Mouse (Mus musculus): ENCODE measurements around the gene Elovl7. TPM values are rescaled to one million over a fixed set of nuclear protein-coding genes. Genes with fewer than 3 reads are reported as not detected.

Elovl7 gene
- polyA plus RNA-seq, 1 experiment, result 20.9 TPM

GRCm38 (mm10) chr13:108325871-108326270 lies 111.7 kb downstream of the Elovl7 start:
- TF ChIP-seq POLR2A (IDR thresholded peaks at IDR 0.05; ENCODE audit: low read depth, low read length) (no peak), CTCF (conservative IDR thresholded peaks at IDR 0.05; ENCODE audit: insufficient read depth, insufficient read length, low read depth, low read length) (no peak)
- H3K27ac ChIP-seq (ENCODE audit: insufficient read depth, low read depth, low read length), result peak overlapping the region; percentile 80
- 35% methylated on average over 5 of the region's 5 CpGs for WGBS

GRCm38 (mm10) chr13:108326351-108326750 lies 112.1 kb downstream of the Elovl7 start:
- no peak for TF ChIP-seq POLR2A (IDR thresholded peaks at IDR 0.05; ENCODE audit: low read depth, low read length)
- no peak for TF ChIP-seq CTCF (conservative IDR thresholded peaks at IDR 0.05; ENCODE audit: insufficient read depth, insufficient read length, low read depth, low read length)
- peak overlapping the region; percentile 80 for H3K27ac ChIP-seq (ENCODE audit: insufficient read depth, low read depth, low read length)
- peak; percentile 94 for DNase-seq

More at GRCm38 (mm10) chr13:108325871-108326270, 111.7 kb downstream of the Elovl7 start:
- Histone ChIP-seq H3K27me3 (replicated peaks; ENCODE audit: control insufficient read depth, insufficient read depth, low read length) (no peaks in the 10 kb centered on the region), H3K36me3 (ENCODE audit: control insufficient read depth, insufficient read depth, low read length) (no peaks in the 10 kb centered on the region), H3K4me1 (ENCODE audit: control insufficient read depth, insufficient read depth, low read length) (peaks cover 27% of the 10 kb centered on the region), H3K4me3 (ENCODE audit: insufficient read depth, low read depth, low read length) (no peak overlapping the region)
- DNase-seq, result peak; percentile 89

GRCm38 (mm10) chr13:108327047-108327446 lies 112.8 kb downstream of the Elovl7 start:
- Histone ChIP-seq H3K36me3 (ENCODE audit: control insufficient read depth, insufficient read depth, low read length) (no peaks in the 10 kb centered on the region), H3K27me3 (replicated peaks; ENCODE audit: control insufficient read depth, insufficient read depth, low read length) (no peaks in the 10 kb centered on the region), H3K4me3 (ENCODE audit: insufficient read depth, low read depth, low read length) (peak overlapping the region; percentile 32), H3K27ac (ENCODE audit: insufficient read depth, low read depth, low read length) (peak overlapping the region; percentile 79), H3K4me1 (ENCODE audit: control insufficient read depth, insufficient read depth, low read length) (peaks cover 27% of the 10 kb centered on the region)
- WGBS, result 67% methylated on average over 7 of the region's 7 CpGs
- TF ChIP-seq CTCF (conservative IDR thresholded peaks at IDR 0.05; ENCODE audit: insufficient read depth, insufficient read length, low read depth, low read length), result no peak
- TF ChIP-seq POLR2A (IDR thresholded peaks at IDR 0.05; ENCODE audit: low read depth, low read length), result no peak
- DNase-seq, result no peak

More at GRCm38 (mm10) chr13:108326351-108326750, 112.1 kb downstream of the Elovl7 start:
- Histone ChIP-seq H3K36me3 (ENCODE audit: control insufficient read depth, insufficient read depth, low read length) (no peaks in the 10 kb centered on the region), H3K27me3 (replicated peaks; ENCODE audit: control insufficient read depth, insufficient read depth, low read length) (no peaks in the 10 kb centered on the region), H3K4me3 (ENCODE audit: insufficient read depth, low read depth, low read length) (peak overlapping the region; percentile 7), H3K4me1 (ENCODE audit: control insufficient read depth, insufficient read depth, low read length) (peaks cover 27% of the 10 kb centered on the region)
- WGBS, result 40% methylated on average over 10 of the region's 10 CpGs

- no peak for DNase-seq
- H3K4me3 ChIP-seq (ENCODE audit: insufficient read depth, low read depth, low read length), result no peak overlapping the region
- TF ChIP-seq CTCF (conservative IDR thresholded peaks at IDR 0.05; ENCODE audit: insufficient read depth, insufficient read length, low read depth, low read length) (no peak), POLR2A (IDR thresholded peaks at IDR 0.05; ENCODE audit: low read depth, low read length) (no peak)
- H3K27ac ChIP-seq (ENCODE audit: insufficient read depth, low read depth, low read length), result no peak overlapping the region
- 81% methylated on average over 21 of the region's 21 CpGs for WGBS
- no peaks in the 10 kb centered on the region for H3K27me3 ChIP-seq (replicated peaks; ENCODE audit: control insufficient read depth, insufficient read depth, low read length)
- no peaks in the 10 kb centered on the region for H3K36me3 ChIP-seq (ENCODE audit: control insufficient read depth, insufficient read depth, low read length)
- H3K4me1 ChIP-seq (ENCODE audit: control insufficient read depth, insufficient read depth, low read length), result peaks cover 23% of the 10 kb centered on the region
Measured at GRCm38 (mm10) chr13:108328406-108329180, 114.4 kb downstream of the Elovl7 start.

DNA sequence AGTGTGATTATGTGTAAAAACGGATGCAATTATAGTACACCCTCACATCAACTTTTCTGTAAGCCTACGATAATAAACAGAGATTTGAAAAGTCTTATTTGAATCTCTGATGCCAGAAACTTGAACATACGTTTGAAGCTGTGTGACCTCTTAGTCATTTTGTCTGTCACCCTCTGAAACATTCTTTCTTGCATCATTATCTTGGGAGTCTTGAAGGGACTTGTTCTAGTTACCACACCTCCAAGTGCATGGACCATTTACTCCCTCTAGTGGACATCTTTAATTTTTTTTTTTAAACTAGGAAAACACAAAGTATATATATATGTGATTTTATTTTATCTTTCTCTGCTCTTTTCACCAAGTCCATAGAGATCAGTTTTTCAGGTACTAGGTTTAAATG lies 115.5 kb downstream of the Elovl7 start:
- 54% methylated on average over 3 of the region's 3 CpGs for WGBS
- H3K27me3 ChIP-seq (replicated peaks; ENCODE audit: control insufficient read depth, insufficient read depth, low read length), result no peaks in the 10 kb centered on the region
- H3K27ac ChIP-seq (ENCODE audit: insufficient read depth, low read depth, low read length), result no peak overlapping the region
- H3K36me3 ChIP-seq (ENCODE audit: control insufficient read depth, insufficient read depth, low read length), result no peaks in the 10 kb centered on the region
- peaks cover 19% of the 10 kb centered on the region for H3K4me1 ChIP-seq (ENCODE audit: control insufficient read depth, insufficient read depth, low read length)
- DNase-seq, result no peak
- TF ChIP-seq CTCF (conservative IDR thresholded peaks at IDR 0.05; ENCODE audit: insufficient read depth, insufficient read length, low read depth, low read length), result no peak
- TF ChIP-seq POLR2A (IDR thresholded peaks at IDR 0.05; ENCODE audit: low read depth, low read length), result no peak
- no peak overlapping the region for H3K4me3 ChIP-seq (ENCODE audit: insufficient read depth, low read depth, low read length)

Other genes with a start within 250 kb of the Elovl7 start
- 7.9 and 12.5 TPM in 2 replicates for gene Smim15, start 170.0 kb upstream of the Elovl7 start, polyA plus RNA-seq (2012; rRNA removed)
- 8.6 and 17.6 TPM in 2 replicates for gene Ndufaf2, start 55.8 kb upstream of the Elovl7 start, polyA plus RNA-seq (2012; rRNA removed)
- 6.4 TPM in 2 replicates for gene Ercc8, start 55.7 kb upstream of the Elovl7 start, polyA plus RNA-seq (2012; rRNA removed)
- gene Depdc1b, start 101.9 kb downstream of the Elovl7 start, polyA plus RNA-seq (2012; rRNA removed), result 10.9 and 11.2 TPM in 2 replicates
- gene Pde4d, start 235.5 kb downstream of the Elovl7 start, polyA plus RNA-seq (2012; rRNA removed), result 18.3 and 20.0 TPM in 2 replicates